Mouse (Mus musculus) MEL (cell line): ENCODE results near the gene Mlc1. TPM values are rescaled to one million over a fixed set of nuclear protein-coding genes. Genes with fewer than 3 reads are reported as not detected.

ENCODE experiments used
- DNase-seq: peaks from one replicate; pipeline ENCODE4 v3.0.0; 2011; ENCODE audit warnings: low read depth, low spot score
- H3K27ac ChIP-seq: 2 replicates; pipeline ENCODE4 v1.5.1; 2012; ENCODE audit warnings: low read depth, mild to moderate bottlenecking, control low read depth, low read length, moderate library complexity; ENCODE audit not compliant: control insufficient read depth
- H3K27me3 ChIP-seq, 2 experiments: fragments of 150-350 bp in 1 of 2; sonication (generic) in 1 of 2; 2 replicates each; pipeline ENCODE4 v1.6.1; 2012; ENCODE audit warnings: low read length in 2 of 2, mild to moderate bottlenecking in 2 of 2, improper control_type of control experiment in 1 of 2, moderate library complexity in 1 of 2; ENCODE audit not compliant: insufficient read depth in 2 of 2, control insufficient read depth in 1 of 2
- H3K36me3 ChIP-seq, 2 experiments: 2 replicates each; pipeline ENCODE4 v1.6.1; 2012 to 2014; ENCODE audit warnings: low read length in 2 of 2, improper control_type of control experiment in 1 of 2, inconsistent platforms in 1 of 2, mild to moderate bottlenecking in 1 of 2; ENCODE audit not compliant: insufficient read depth in 2 of 2, control insufficient read depth in 1 of 2
- H3K4me1 ChIP-seq, 2 experiments: fragments of 150-350 bp in 1 of 2; sonication (generic) in 1 of 2; 2 replicates each; pipeline ENCODE4 v1.6.1; 2012; ENCODE audit warnings: low read length in 2 of 2, improper control_type of control experiment in 1 of 2, mild to moderate bottlenecking in 1 of 2; ENCODE audit not compliant: insufficient read depth in 2 of 2, control insufficient read depth in 1 of 2
- H3K4me3 ChIP-seq, 2 experiments: fragments of 150-350 bp in 1 of 2; sonication (generic) in 1 of 2; 2 replicates each; pipeline ENCODE4 v1.5.1; 2012; ENCODE audit warnings: low read depth in 2 of 2, low read length in 2 of 2, mild to moderate bottlenecking in 2 of 2, moderate library complexity in 2 of 2, control low read depth in 1 of 2, improper control_type of control experiment in 1 of 2; ENCODE audit not compliant: control insufficient read depth in 1 of 2, insufficient read depth in 1 of 2
- H3K79me2 ChIP-seq: 2 replicates; pipeline ENCODE4 v1.6.1; 2012; ENCODE audit warnings: mild to moderate bottlenecking, low read length, moderate library complexity; ENCODE audit not compliant: control insufficient read depth, poor library complexity, insufficient read depth
- H3K9ac ChIP-seq: 2 replicates; pipeline ENCODE4 v1.6.1; 2012; ENCODE audit warnings: low read depth, mild to moderate bottlenecking, control low read depth, low read length, moderate library complexity; ENCODE audit not compliant: control insufficient read depth, poor library complexity, severe bottlenecking
- H3K9me3 ChIP-seq: fragments of 150-350 bp; sonication (generic); replicated peaks from 2 replicates; pipeline ENCODE4 v1.6.1; 2012; ENCODE audit warnings: mild to moderate bottlenecking, low read length, improper control_type of control experiment, moderate library complexity; ENCODE audit not compliant: insufficient read depth
- CHD1 ChIP-seq: IDR thresholded peaks from 2 replicates; pipeline ENCODE4 v1.6.1; 2012; ENCODE audit warnings: low read depth, mild to moderate bottlenecking, inconsistent platforms, low read length, improper control_type of control experiment
- CHD2 ChIP-seq: IDR thresholded peaks from 2 replicates; pipeline ENCODE4 v1.6.1; 2011; ENCODE audit warnings: low read length, improper control_type of control experiment
- CTCF ChIP-seq, 3 experiments: IDR thresholded peaks in 2 of 3; conservative IDR thresholded peaks in 1 of 3; 2 replicates each; pipeline ENCODE4 v1.5.1; 2011 to 2012; ENCODE audit warnings: low read length in 3 of 3, low read depth in 2 of 3, mild to moderate bottlenecking in 2 of 3, improper control_type of control experiment in 1 of 3, inconsistent platforms in 1 of 3, mixed read lengths in 1 of 3, moderate library complexity in 1 of 3; ENCODE audit not compliant: control insufficient read depth in 1 of 3, insufficient read depth in 1 of 3, poor library complexity in 1 of 3, severe bottlenecking in 1 of 3
- E2F4 ChIP-seq: IDR thresholded peaks from 2 replicates; pipeline ENCODE4 v1.6.1; 2011; ENCODE audit warnings: low read depth, low read length, improper control_type of control experiment, borderline replicate concordance
- EP300 ChIP-seq, 2 experiments: IDR thresholded peaks; 2 replicates each; pipeline ENCODE4 v1.6.1; 2011; ENCODE audit warnings: improper control_type of control experiment in 2 of 2, low read length in 2 of 2, low read depth in 1 of 2, mild to moderate bottlenecking in 1 of 2
- ETS1 ChIP-seq: IDR thresholded peaks from 2 replicates; pipeline ENCODE4 v1.6.1; 2012; ENCODE audit warnings: low read depth, mild to moderate bottlenecking, inconsistent platforms, low read length, improper control_type of control experiment, moderate library complexity
- GATA1 ChIP-seq: IDR thresholded peaks from 2 replicates; pipeline ENCODE4 v1.6.1; 2011; ENCODE audit warnings: low read depth, low read length, improper control_type of control experiment
- JUND ChIP-seq: IDR thresholded peaks from 2 replicates; pipeline ENCODE4 v1.6.1; 2011; ENCODE audit warnings: low read depth, mild to moderate bottlenecking, improper control_type of control experiment, low read length
- MAFK ChIP-seq: IDR thresholded peaks from 2 replicates; pipeline ENCODE4 v1.6.1; 2011; ENCODE audit warnings: low read depth, mild to moderate bottlenecking, low read length, improper control_type of control experiment, borderline replicate concordance
- MAX ChIP-seq: IDR thresholded peaks from 2 replicates; pipeline ENCODE4 v1.6.1; 2011; ENCODE audit warnings: low read length, improper control_type of control experiment
- MEF2A ChIP-seq: IDR thresholded peaks from 2 replicates; pipeline ENCODE4 v1.6.1; 2014; ENCODE audit warnings: low read depth, mild to moderate bottlenecking, inconsistent platforms, low read length, improper control_type of control experiment; ENCODE audit not compliant: poor library complexity, insufficient replicate concordance, severe bottlenecking; ENCODE audit errors: extremely low read depth
- MYB ChIP-seq: IDR thresholded peaks from 2 replicates; pipeline ENCODE4 v1.6.1; 2011; ENCODE audit warnings: mild to moderate bottlenecking, low read depth, low read length, improper control_type of control experiment
- MYC ChIP-seq: IDR thresholded peaks from 2 replicates; pipeline ENCODE4 v1.6.1; 2011; ENCODE audit warnings: low read depth, mild to moderate bottlenecking, low read length, improper control_type of control experiment, moderate library complexity
- NRF1 ChIP-seq: IDR thresholded peaks from 2 replicates; pipeline ENCODE4 v1.6.1; 2014; ENCODE audit warnings: low read depth, mild to moderate bottlenecking, inconsistent platforms, low read length, improper control_type of control experiment, moderate library complexity; ENCODE audit not compliant: poor library complexity, insufficient read depth, severe bottlenecking
- RAD21 ChIP-seq: IDR thresholded peaks from 2 replicates; pipeline ENCODE4 v1.6.1; 2011; ENCODE audit warnings: mild to moderate bottlenecking, low read depth, low read length, improper control_type of control experiment
- SMC3 ChIP-seq: IDR thresholded peaks from 2 replicates; pipeline ENCODE4 v1.6.1; 2011; ENCODE audit warnings: low read depth, low read length, improper control_type of control experiment
- UBTF ChIP-seq: IDR thresholded peaks from 2 replicates; pipeline ENCODE4 v1.6.1; 2012; ENCODE audit warnings: low read depth, mild to moderate bottlenecking, inconsistent platforms, low read length, improper control_type of control experiment, moderate library complexity, borderline replicate concordance; ENCODE audit not compliant: insufficient read depth
- USF2 ChIP-seq, 2 experiments: IDR thresholded peaks; 2 replicates each; pipeline ENCODE4 v1.6.1; 2011 to 2012; ENCODE audit warnings: improper control_type of control experiment in 2 of 2, low read length in 2 of 2, borderline replicate concordance in 1 of 2, inconsistent platforms in 1 of 2, low read depth in 1 of 2, mild to moderate bottlenecking in 1 of 2; ENCODE audit not compliant: insufficient read depth in 1 of 2
- ZC3H11A ChIP-seq: IDR thresholded peaks from 2 replicates; pipeline ENCODE4 v1.6.1; 2012; ENCODE audit warnings: low read depth, mild to moderate bottlenecking, inconsistent platforms, low read length, improper control_type of control experiment
- ZKSCAN1 ChIP-seq: IDR thresholded peaks from 2 replicates; pipeline ENCODE4 v1.6.1; 2012; ENCODE audit warnings: low read depth, mild to moderate bottlenecking, inconsistent platforms, low read length, improper control_type of control experiment, moderate library complexity
- ZMIZ1 ChIP-seq: IDR thresholded peaks from 2 replicates; pipeline ENCODE4 v1.6.1; 2012; ENCODE audit warnings: low read depth, mild to moderate bottlenecking, inconsistent platforms, low read length, improper control_type of control experiment, moderate library complexity
- ZNF384 ChIP-seq: IDR thresholded peaks from 2 replicates; pipeline ENCODE4 v1.6.1; 2012; ENCODE audit warnings: low read depth, mild to moderate bottlenecking, inconsistent platforms, low read length, improper control_type of control experiment
- polyA plus RNA-seq, 2 experiments: library from polyadenylated mRNA; stranded (reverse) in 1 of 2; unstranded in 1 of 2; fragments of >175 nt in 1 of 2; fragments of >200 nt in 1 of 2; gene quantifications; 2 replicates each; pipeline versions ENCODE4 v1.2.1 to v1.2.4; 2012; ENCODE audit warnings: low replicate concordance in 2 of 2, low read depth in 1 of 2; ENCODE audit not compliant: insufficient read length in 2 of 2, insufficient read depth in 1 of 2, missing spikeins in 1 of 2
- total RNA-seq: library from RNA; depleted of rRNA; stranded (reverse); fragments of 300-350 nt; gene quantifications from 2 replicates; pipeline ENCODE4 v1.2.3, GENCODE M21; 2012

Mlc1 gene
- total and polyA plus RNA-seq, 3 experiments, result not detected

- Histone ChIP-seq H3K36me3 (no peaks in the 10 kb centered on the region), H3K4me3 (no peak overlapping the region), H3K9ac (no peak overlapping the region), H3K4me1 (no peaks in the 10 kb centered on the region), H3K27ac (no peak overlapping the region)
- TF ChIP-seq ZNF384 (no peak), SMC3 (peak; percentile 36), UBTF (no peak), ZC3H11A (no peak), NRF1 (no peak), MAFK (no peak), ETS1 (no peak), E2F4 (no peak), MEF2A (no peak), RAD21 (peak; percentile 29), JUND (no peak), MAX (no peak), ZKSCAN1 (no peak), GATA1 (no peak), USF2 (IDR thresholded peaks at IDR 0.05; ENCODE audit: borderline replicate concordance in 1 of 2, insufficient read depth in 1 of 2, low read depth in 1 of 2, low read length in 2 of 2) (no peak), CHD2 (no peak), CTCF (IDR thresholded peaks at IDR 0.05 in 2 of 3, conservative IDR thresholded peaks at IDR 0.05 in 1 of 3; ENCODE audit: control insufficient read depth in 1 of 3, insufficient read depth in 1 of 3, low read depth in 2 of 3, low read length in 3 of 3, poor library complexity in 1 of 3, severe bottlenecking in 1 of 3) (peak in 2 of 3 experiments; percentile 24 to 37; a peak in 3 of 6 replicates), CHD1 (no peak)
- TF ChIP-seq, all 39 proteins: peak for 3
- Histone ChIP-seq H3K79me2 (no peaks in the 10 kb centered on the region), H3K9me3 (no peaks in the 10 kb centered on the region), H3K27me3 (peaks cover 0 to 12% of the 10 kb centered on the region in 2 experiments)
- peak; percentile 5 for DNase-seq
These were observed 32.0 kb downstream of the Mlc1 start for GRCm38 (mm10) chr15:88946851-88947250.

GRCm38 (mm10) chr15:88943896-88944551 is 34.8 kb downstream of the Mlc1 start:
- Histone ChIP-seq H3K27me3 (peaks cover 0 to 12% of the 10 kb centered on the region in 2 experiments), H3K4me1 (no peaks in the 10 kb centered on the region), H3K36me3 (no peaks in the 10 kb centered on the region), H3K79me2 (no peaks in the 10 kb centered on the region), H3K9me3 (no peaks in the 10 kb centered on the region), H3K27ac (no peak overlapping the region), H3K4me3 (no peak overlapping the region), H3K9ac (no peak overlapping the region)
- no peak for DNase-seq
- TF ChIP-seq MYC (no peak), MEF2A (no peak), EP300 (IDR thresholded peaks at IDR 0.05; ENCODE audit: low read depth in 1 of 2, low read length in 2 of 2) (no peak), MYB (no peak), ZMIZ1 (no peak), USF2 (IDR thresholded peaks at IDR 0.05; ENCODE audit: borderline replicate concordance in 1 of 2, insufficient read depth in 1 of 2, low read depth in 1 of 2, low read length in 2 of 2) (no peak)
